ENCODE assay signal across 13 mouse cellular contexts in genomic region chr6:121336558-121336957, GRCm38 (mm10). TPM values are rescaled to one million over a fixed set of nuclear protein-coding genes. Genes with fewer than 3 reads are reported as not detected.
DNase-seq lines count a peak whose midpoint lies in the region; ATAC-seq and TF ChIP-seq lines count a peak whose summit lies in the region.
"Had no signal": no experiment of that assay in that cellular context is flagged by ENCODE, and none has a peak within 500 bp of the region (broad histone marks: within the 10 kb centered on the region; RNA-seq: fewer than 3 reads in every experiment).

No protein-coding gene starts in this region.

- no peak for TF ChIP-seq EP300 in lung, postnatal 0 days (IDR thresholded peaks at IDR 0.05)

- peak overlapping the region; percentile 58; the same call in 1 of the 2 replicates for H3K27ac ChIP-seq in liver, embryonic 13.5 days
- H3K27ac ChIP-seq in lung, postnatal 0 days (ENCODE audit: low read length), result no peak overlapping the region
- no peak overlapping the region for H3K27ac ChIP-seq in limb, embryonic 10.5 days
- H3K27ac ChIP-seq: embryonic facial prominence, embryonic 13.5 days; heart, embryonic 15.5 days had no signal

- H3K4me2 ChIP-seq in liver, embryonic 13.5 days, result peak overlapping the region; percentile 58
- H3K4me2 ChIP-seq in lung, postnatal 0 days (replicated peaks; ENCODE audit: low read depth, low read length), result no peak overlapping the region
- H3K4me2 ChIP-seq: embryonic facial prominence, embryonic 13.5 days; heart, embryonic 15.5 days; lung, embryonic 14.5 days had no signal

- WGBS in liver, embryonic 13.5 days (ENCODE audit: insufficient replicate concordance), result 12% methylated on average over 8 of the region's 8 CpGs
- WGBS in lung, postnatal 0 days, result 30% methylated on average over 8 of the region's 8 CpGs
- WGBS in limb, embryonic 10.5 days, result 73% methylated on average over 8 of the region's 8 CpGs

- peak overlapping the region; percentile 53 for H3K9ac ChIP-seq in liver, embryonic 13.5 days
- H3K9ac ChIP-seq in lung, postnatal 0 days (replicated peaks; ENCODE audit: low read depth), result no peak overlapping the region
- H3K9ac ChIP-seq: embryonic facial prominence, embryonic 13.5 days; heart, embryonic 15.5 days; lung, embryonic 14.5 days had no signal

- peak overlapping the region; percentile 71 for H3K4me3 ChIP-seq in G1E (ENCODE audit: low read depth, low read length)
- peak overlapping the region; percentile 46 for H3K4me3 ChIP-seq in liver, embryonic 13.5 days (replicated peaks)
- H3K4me3 ChIP-seq in lung, postnatal 0 days (ENCODE audit: low read depth, low read length), result no peak overlapping the region
- no peak overlapping the region for H3K4me3 ChIP-seq in limb, embryonic 10.5 days
- H3K4me3 ChIP-seq: embryonic facial prominence, embryonic 13.5 days; heart, embryonic 15.5 days had no signal

- H3K27me3 ChIP-seq in G1E (ENCODE audit: insufficient read depth, low read length), result no peaks in the 10 kb centered on the region; the same call in 1 of the 2 replicates
- H3K27me3 ChIP-seq in liver, embryonic 13.5 days, result 0 out of 2 replicates have a peak, but pooled peaks cover 4% of the 10 kb centered on the region
- H3K27me3 ChIP-seq in lung, postnatal 0 days (replicated peaks; ENCODE audit: insufficient read depth, low read length), result no peaks in the 10 kb centered on the region
- peaks cover 17% of the 10 kb centered on the region; the same call in 1 of the 2 replicates for H3K27me3 ChIP-seq in limb, embryonic 10.5 days (ENCODE audit: low read depth, poor library complexity, severe bottlenecking)

- peaks cover 36% of the 10 kb centered on the region for H3K4me1 ChIP-seq in G1E (ENCODE audit: insufficient read depth, low read depth, low read length)
- peaks cover 27% of the 10 kb centered on the region for H3K4me1 ChIP-seq in liver, embryonic 13.5 days (replicated peaks)
- no peaks in the 10 kb centered on the region for H3K4me1 ChIP-seq in lung, postnatal 0 days (ENCODE audit: insufficient read depth, low read depth, low read length)
- peaks cover 4% of the 10 kb centered on the region; the same call in 1 of the 2 replicates for H3K4me1 ChIP-seq in limb, embryonic 10.5 days
- H3K4me1 ChIP-seq: embryonic facial prominence, embryonic 13.5 days had no signal

- peak; percentile 73 for DNase-seq in G1E (ENCODE audit: low spot score)
- DNase-seq in c-Kit-negative CD71-positive TER-119-positive erythroid progenitor cells, embryonic 14.5 days (ENCODE audit: low read depth, low spot score), result peak; percentile 52
- peak; percentile 75 for DNase-seq in liver, embryonic 13.5 days
- DNase-seq in spleen, postnatal 10 days (ENCODE audit: low spot score in 2 of 2), result peak; percentile 57 to 85
- DNase-seq in lung, postnatal 0 days (ENCODE audit: low spot score), result no peak
- DNase-seq in gastrocnemius, adult 18-20 months (ENCODE audit: low spot score), result no peak
- DNase-seq in right cerebral cortex, postnatal 25 days, result no peak
- no peak for DNase-seq in limb, embryonic 10.5 days (ENCODE audit: low spot score)
- DNase-seq: cerebellum, adult 2 months; kidney, adult 11 months; lung, embryonic 14.5 days had no signal

- H3K9me3 ChIP-seq in G1E (replicated peaks), result no peaks in the 10 kb centered on the region
- no peaks in the 10 kb centered on the region for H3K9me3 ChIP-seq in liver, embryonic 13.5 days (replicated peaks)
- no peaks in the 10 kb centered on the region for H3K9me3 ChIP-seq in lung, postnatal 0 days (ENCODE audit: low read length)
- H3K9me3 ChIP-seq in limb, embryonic 10.5 days (replicated peaks), result no peaks in the 10 kb centered on the region
- H3K9me3 ChIP-seq: embryonic facial prominence, embryonic 13.5 days; heart, embryonic 15.5 days had no signal

- peak; percentile 85 for ATAC-seq in G1E (ENCODE audit: extremely low read depth, insufficient number of reproducible peaks, low FRiP score, poor library complexity, severe bottlenecking)
- ATAC-seq in liver, embryonic 13.5 days (ENCODE audit: low read depth), result peak; percentile 90
- no peak for ATAC-seq in lung, postnatal 0 days

- peaks cover 23% of the 10 kb centered on the region for H3K36me3 ChIP-seq in G1E (replicated peaks)
- H3K36me3 ChIP-seq in liver, embryonic 13.5 days, result 0 out of 2 replicates have a peak, but pooled peaks cover 2% of the 10 kb centered on the region
- no peaks in the 10 kb centered on the region for H3K36me3 ChIP-seq in lung, postnatal 0 days (ENCODE audit: insufficient read depth, low read length)
- no peaks in the 10 kb centered on the region for H3K36me3 ChIP-seq in limb, embryonic 10.5 days
- H3K36me3 ChIP-seq: embryonic facial prominence, embryonic 13.5 days; heart, embryonic 15.5 days had no signal

- TF ChIP-seq CTCF in G1E (IDR thresholded peaks at IDR 0.05; ENCODE audit: low read depth, low read length), result no peak
- no peak for TF ChIP-seq CTCF in lung, postnatal 0 days (IDR thresholded peaks at IDR 0.05)

RNA-seq across cellular contexts. Expression of gene Slc6a12, which starts 6.3 kb away (rescaled TPM):
- total RNA-seq in G1E (2014; fragmentation: Nextera tagmentation), result not detected in 2 replicates
- total RNA-seq in G1E (2017), result 0.17 TPM in 1 of 2 replicates, not detected in the other
- not detected in 2 replicates for polyA plus RNA-seq in G1E (2012)
- 1.1 and 1.4 TPM in 2 replicates for polyA plus RNA-seq in liver, embryonic 13.5 days (2015; fragmentation: Nextera tagmentation; extraction: Ambion mirVana)
- polyA plus RNA-seq in lung, postnatal 0 days (2015; fragmentation: Nextera tagmentation; extraction: Ambion mirVana), result not detected in 2 replicates
- under 1 TPM in 1 of 2 experiments, not detected in 1; 0.26 TPM for total RNA-seq in gastrocnemius, adult 18-20 months (2021)
- 0.55 and 1.0 TPM in 2 replicates for polyA plus RNA-seq in limb, embryonic 10.5 days (2016; fragmentation: Nextera tagmentation; extraction: Ambion mirVana)
- polyA plus RNA-seq: embryonic facial prominence, embryonic 13.5 days; heart, embryonic 15.5 days; lung, embryonic 14.5 days had no signal

RNA-seq across cellular contexts. Expression of gene Slc6a13, which starts 36.5 kb away (rescaled TPM):
- total RNA-seq in G1E (2014; fragmentation: Nextera tagmentation) (9.1 and 10.5 TPM in 2 replicates), G1E (2017) (11.7 and 14.8 TPM in 2 replicates)
- polyA plus RNA-seq in G1E (2012), result 8.0 and 13.7 TPM in 2 replicates
- 18.6 and 21.2 TPM in 2 replicates for polyA plus RNA-seq in liver, embryonic 13.5 days (2015; fragmentation: Nextera tagmentation; extraction: Ambion mirVana)
- polyA plus RNA-seq in lung, postnatal 0 days (2015; fragmentation: Nextera tagmentation; extraction: Ambion mirVana), result 0.26 and 0.42 TPM in 2 replicates
- total RNA-seq in gastrocnemius, adult 18-20 months (2021), result under 1 TPM; 0.57 to 0.74 TPM
- polyA plus RNA-seq in limb, embryonic 10.5 days (2016; fragmentation: Nextera tagmentation; extraction: Ambion mirVana), result 1.1 and 1.7 TPM in 2 replicates

Comparison
In these comparisons a context has a peak if more than half of its experiments do, and no peak if none do; other contexts are left out.
1. DNase-seq: peak in G1E (single experiment), c-Kit-negative CD71-positive TER-119-positive erythroid progenitor cells, embryonic 14.5 days (single experiment), liver, embryonic 13.5 days (single experiment) and spleen, postnatal 10 days (2 of 2); none in lung, postnatal 0 days (single experiment), gastrocnemius, adult 18-20 months (single experiment), right cerebral cortex, postnatal 25 days (single experiment) and limb, embryonic 10.5 days (single experiment).
2. H3K4me3 ChIP-seq: peak in G1E (single experiment) and liver, embryonic 13.5 days (single experiment); none in lung, postnatal 0 days (single experiment) and limb, embryonic 10.5 days (single experiment).